Mouse (Mus musculus) G1E (cell line): ENCODE data around the gene Dnase1.

Experiments used
- CTCF ChIP-seq: IDR thresholded peaks from 2 replicates; pipeline ENCODE4 v1.5.1; 2012; ENCODE audit warnings: low read depth, low read length, inconsistent platforms, mixed read lengths
- GATA1 ChIP-seq: IDR thresholded peaks from 2 replicates; pipeline ENCODE4 v1.6.1; 2012; ENCODE audit warnings: borderline replicate concordance, low read length, inconsistent platforms, mixed read lengths
- GATA2 ChIP-seq: IDR thresholded peaks from 2 replicates; pipeline ENCODE4 v1.6.1; 2012; ENCODE audit warnings: low read depth, low read length, inconsistent platforms, borderline replicate concordance
- POLR2AphosphoS5 ChIP-seq: IDR thresholded peaks from 2 replicates; pipeline ENCODE4 v1.6.1; 2012; ENCODE audit warnings: low read depth, low read length, inconsistent platforms; ENCODE audit not compliant: insufficient replicate concordance

- TF ChIP-seq CTCF (no peak), GATA1 (no peak), GATA2 (no peak), POLR2AphosphoS5 (no peak)
These were observed 15.9 kb downstream of the Dnase1 start for GRCm38 (mm10) chr16:4052601-4053000.
